Mouse (Mus musculus) embryonic fibroblast, embryonic 13.5 days (primary cell): ENCODE data around the gene Gm9972.

Source experiments
- CTCF ChIP-seq: IDR thresholded peaks from 2 replicates; pipeline ENCODE4 v1.5.1; 2011; ENCODE audit warnings: mild to moderate bottlenecking, control low read depth, low read length, moderate library complexity, borderline replicate concordance; ENCODE audit not compliant: insufficient read depth
- POLR2A ChIP-seq: IDR thresholded peaks from 2 replicates; pipeline ENCODE4 v1.6.1; 2011; ENCODE audit warnings: low read depth, mild to moderate bottlenecking, control low read depth, low read length, moderate library complexity

DNA sequence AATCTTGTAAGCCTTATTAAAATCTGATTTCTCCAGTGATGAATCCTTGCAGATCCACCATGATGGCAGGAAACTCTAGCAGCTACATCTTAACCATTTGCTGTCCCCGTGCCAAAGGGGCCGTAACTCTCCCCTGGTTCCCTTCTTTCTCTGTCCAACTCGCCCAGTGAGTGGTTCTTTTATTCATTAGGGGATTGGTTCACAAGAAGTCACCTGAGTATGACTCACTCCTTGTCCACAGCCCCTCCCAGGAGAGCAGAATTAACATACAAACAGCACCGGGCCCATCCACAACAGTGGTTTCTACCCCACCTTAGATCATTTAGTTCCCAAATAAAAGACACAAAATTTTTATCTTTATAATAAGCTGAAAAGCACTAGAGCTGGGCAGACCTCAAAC lies 3.4 kb upstream of the Gm9972 start:
- TF ChIP-seq CTCF (no peak), POLR2A (no peak)
